Comparison of ENCODE assay signal across 11 mouse cellular contexts in the genomic region with DNA sequence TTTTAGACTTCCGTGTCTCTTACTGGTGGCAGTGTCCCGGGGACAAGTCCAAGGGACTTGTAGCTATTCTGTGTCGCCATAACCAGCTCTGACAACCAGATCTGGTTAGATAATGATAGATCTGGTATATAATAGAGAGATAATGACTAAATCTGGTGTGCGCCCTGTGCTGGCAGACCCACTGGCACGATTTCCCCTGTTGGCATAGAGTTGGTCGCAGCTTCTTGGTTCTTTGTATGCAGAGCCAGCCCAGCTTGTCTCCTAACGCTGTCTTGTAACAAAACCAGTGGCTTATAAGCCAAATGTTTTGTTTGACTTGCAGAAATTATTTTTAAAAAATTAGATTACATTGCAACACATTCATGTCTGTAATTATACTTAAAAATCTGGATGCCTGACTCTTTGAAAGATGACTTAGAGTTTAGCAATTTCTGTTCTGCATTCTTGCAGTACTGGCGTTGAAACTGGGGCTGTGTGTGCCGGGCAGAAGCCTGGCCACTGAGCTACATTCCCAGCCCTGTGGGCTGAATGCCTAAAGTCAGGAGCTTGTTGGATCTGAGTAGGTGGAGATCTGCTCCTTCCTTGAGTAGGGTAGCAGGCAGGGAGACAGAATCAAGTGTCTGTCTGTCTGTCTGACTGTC. TPM values are rescaled to one million over a fixed set of nuclear protein-coding genes. Genes with fewer than 3 reads are reported as not detected.
DNase-seq lines count a peak whose midpoint lies in the region; ATAC-seq and TF ChIP-seq lines count a peak whose summit lies in the region.
"Had no signal": no experiment of that assay in that cellular context is flagged by ENCODE, and none has a peak within 500 bp of the region (broad histone marks: within the 10 kb centered on the region; RNA-seq: fewer than 3 reads in every experiment).

No protein-coding gene starts in this region.

- H3K27me3 ChIP-seq in liver, postnatal 0 days (ENCODE audit: insufficient read depth, low read length) = no peaks in the 10 kb centered on the region
- H3K27me3 ChIP-seq: embryonic facial prominence, embryonic 12.5 days; liver, embryonic 13.5 days had no signal

- H3K9me3 ChIP-seq in liver, postnatal 0 days (ENCODE audit: low read length) = no peaks in the 10 kb centered on the region
- H3K9me3 ChIP-seq: embryonic facial prominence, embryonic 12.5 days; liver, embryonic 13.5 days had no signal

- WGBS in liver, postnatal 0 days (ENCODE audit: insufficient replicate concordance) = 78% methylated on average over 9 of the region's 9 CpGs

- no peak overlapping the region for H3K4me3 ChIP-seq in liver, postnatal 0 days (ENCODE audit: low read depth, low read length)
- peak overlapping the region; percentile 45 for H3K4me3 ChIP-seq in gastrocnemius, adult 2 months
- H3K4me3 ChIP-seq: embryonic facial prominence, embryonic 12.5 days; liver, embryonic 13.5 days had no signal

- no peak for DNase-seq in liver, postnatal 0 days
- no peak for DNase-seq in liver
- peak; percentile 51 for DNase-seq in cerebellum, adult 11 months
- DNase-seq in gastrocnemius, adult 2 months = peak; percentile 67
- peak; percentile 42 for DNase-seq in lung, postnatal 36 days
- DNase-seq in embryo, embryonic 10.5 days (ENCODE audit: low spot score) = no peak
- DNase-seq in natural killer cell, adult 2 months (ENCODE audit: low spot score in 2 of 2) = no peak
- DNase-seq in thymus, postnatal 10 days (ENCODE audit: low spot score in 2 of 2) = no peak
- DNase-seq: liver, embryonic 13.5 days had no signal

- H3K27ac ChIP-seq in liver, postnatal 0 days (ENCODE audit: low read depth) = peak overlapping the region; percentile 64
- peak overlapping the region; percentile 74 for H3K27ac ChIP-seq in gastrocnemius, adult 2 months
- H3K27ac ChIP-seq: embryonic facial prominence, embryonic 12.5 days had no signal

- H3K4me1 ChIP-seq in liver, postnatal 0 days (ENCODE audit: insufficient read depth) = peaks cover 25% of the 10 kb centered on the region
- H3K4me1 ChIP-seq: embryonic facial prominence, embryonic 12.5 days had no signal

- no peak for TF ChIP-seq CTCF in liver, postnatal 0 days (IDR thresholded peaks at IDR 0.05; ENCODE audit: low read depth)
- TF ChIP-seq CTCF in gastrocnemius, adult 2 months (IDR thresholded peaks at IDR 0.05) = no peak

- peaks cover 2% of the 10 kb centered on the region; the same call in 1 of the 2 replicates for H3K36me3 ChIP-seq in liver, postnatal 0 days (replicated peaks; ENCODE audit: insufficient read depth, low read length)
- H3K36me3 ChIP-seq: embryonic facial prominence, embryonic 12.5 days had no signal

- ATAC-seq in liver, postnatal 0 days = no peak

- H3K9ac ChIP-seq in liver, postnatal 0 days (replicated peaks) = peak overlapping the region; percentile 34; the same call in 1 of the 2 replicates
- H3K9ac ChIP-seq: embryonic facial prominence, embryonic 12.5 days; liver, embryonic 13.5 days had no signal

- no peak for TF ChIP-seq EP300 in liver, postnatal 0 days (IDR thresholded peaks at IDR 0.05; ENCODE audit: low read depth)

- intact Hi-C loops in gastrocnemius, adult 2 months (cut with DNase I) = no loop called here

- H3K4me2 ChIP-seq in liver, postnatal 0 days (ENCODE audit: low read depth, low read length) = 0 out of 2 replicates have a peak overlapping the region, but pooled peaks have one; percentile 9
- H3K4me2 ChIP-seq: embryonic facial prominence, embryonic 12.5 days; liver, embryonic 13.5 days had no signal

RNA-seq across cellular contexts. Expression of gene Mthfd1, which starts 9.3 kb away (rescaled TPM):
- polyA plus RNA-seq in liver, postnatal 0 days (2015; fragmentation: Nextera tagmentation; extraction: Ambion mirVana) = 62.6 and 63.0 TPM in 2 replicates
- 10 to 100 TPM; 30.1 to 37.8 TPM for total RNA-seq in gastrocnemius, adult 2 months (2021)

RNA-seq across cellular contexts. Expression of gene Tex21, which starts 17.9 kb away (rescaled TPM):
- polyA plus RNA-seq in liver, postnatal 0 days (2015; fragmentation: Nextera tagmentation; extraction: Ambion mirVana) = 0.08 TPM in 1 of 2 replicates, not detected in the other
- not detected for total RNA-seq in gastrocnemius, adult 2 months (2021)
- total RNA-seq: hematopoietic stem cell, adult 5-6 weeks had no signal
- polyA plus RNA-seq: embryonic facial prominence, embryonic 12.5 days had no signal

Comparison
In these comparisons a context has a peak if more than half of its experiments do, and no peak if none do; other contexts are left out.
1. DNase-seq: peak in cerebellum, adult 11 months (single experiment), gastrocnemius, adult 2 months (single experiment) and lung, postnatal 36 days (single experiment); none in liver, postnatal 0 days (single experiment), liver (single experiment), embryo, embryonic 10.5 days (single experiment), natural killer cell, adult 2 months (0 of 2) and thymus, postnatal 10 days (0 of 2).